Mouse (Mus musculus) hindbrain, embryonic 13.5 days (tissue): ENCODE results near the gene Wfdc21. TPM values are rescaled to one million over a fixed set of nuclear protein-coding genes. Genes with fewer than 3 reads are reported as not detected.

Experiments used
- ATAC-seq: fragments of 200-750 bp; cut with Nextera tagmentation; 2 replicates; pipeline ENCODE4 v1.8.0; 2017; ENCODE audit warnings: moderate TSS enrichment; ENCODE audit not compliant: low FRiP score
- H3K27ac ChIP-seq: fragments of 300-500 bp; sonication (generic); 2 replicates; pipeline ENCODE4 v1.5.1; 2015; ENCODE audit warnings: inconsistent platforms, mild to moderate bottlenecking, moderate library complexity
- H3K27me3 ChIP-seq: fragments of 300-500 bp; sonication (generic); 2 replicates; pipeline ENCODE4 v1.6.1; 2015; ENCODE audit warnings: mild to moderate bottlenecking, inconsistent platforms
- H3K36me3 ChIP-seq: fragments of 300-500 bp; sonication (generic); 2 replicates; pipeline ENCODE4 v1.6.1; 2015; ENCODE audit warnings: mild to moderate bottlenecking, inconsistent platforms
- H3K4me1 ChIP-seq: fragments of 300-500 bp; sonication (generic); replicated peaks from 2 replicates; pipeline ENCODE4 v1.6.1; 2015; ENCODE audit warnings: inconsistent platforms
- H3K4me2 ChIP-seq: fragments of 300-500 bp; sonication (generic); 2 replicates; pipeline ENCODE4 v1.6.1; 2015; ENCODE audit warnings: inconsistent platforms, mild to moderate bottlenecking, moderate library complexity
- H3K4me3 ChIP-seq: fragments of 300-500 bp; sonication (generic); 2 replicates; pipeline ENCODE4 v1.5.1; 2015; ENCODE audit warnings: mild to moderate bottlenecking, inconsistent platforms
- H3K9ac ChIP-seq: fragments of 300-500 bp; sonication (generic); 2 replicates; pipeline ENCODE4 v1.6.1; 2015; ENCODE audit warnings: mild to moderate bottlenecking, inconsistent platforms
- H3K9me3 ChIP-seq: fragments of 300-500 bp; sonication (generic); 2 replicates; pipeline ENCODE4 v1.6.1; 2016; ENCODE audit warnings: inconsistent platforms
- WGBS: fragments of 180-500 bp; shearing (Covaris S2); methylation state at CpG from one replicate; pipeline ENCODE4 v1.1.7; 2015; 5-methylcytosine and 5-hydroxymethylcytosine counted together
- polyA plus RNA-seq: library from polyadenylated mRNA; unstranded; fragments of >200 nt; fragmentation: Nextera tagmentation; extraction: Ambion mirVana; gene quantifications from 2 replicates; pipeline ENCODE4 v1.2.1, GENCODE M21; 2015

Wfdc21 gene
- polyA plus RNA-seq, result 0.53 TPM in 1 of 2 replicates, not detected in the other

DNA sequence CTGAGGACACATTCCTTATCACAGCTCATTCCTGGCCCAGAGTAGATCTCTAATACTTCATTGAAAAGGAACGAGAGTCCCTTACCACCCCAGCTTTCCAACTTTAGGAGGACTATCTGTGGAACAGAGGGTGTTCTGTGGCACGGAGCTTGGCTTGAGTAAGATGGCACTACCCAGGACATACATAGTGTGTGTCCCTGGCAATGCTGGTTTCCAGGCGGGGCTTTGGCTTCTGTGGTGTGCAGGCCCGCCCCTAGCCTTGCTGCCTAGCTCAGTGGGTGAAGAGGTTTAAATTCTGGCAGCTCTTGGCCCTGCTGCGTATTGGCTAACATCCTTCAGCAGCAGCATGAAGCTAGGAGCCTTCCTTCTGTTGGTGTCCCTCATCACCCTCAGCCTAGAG lies at the start of gene Wfdc21:
Gene Wfdc21, plus strand, starts transcription at position 260 of the 400 bp plus-strand sequence.
- H3K9me3 ChIP-seq, result no peaks in the 10 kb centered on the region
- no peak for ATAC-seq
- H3K4me2 ChIP-seq, result no peak within 1 kb of the TSS
- H3K4me3 ChIP-seq, result no peak within 1 kb of the TSS
- H3K36me3 ChIP-seq, result no peaks in the 10 kb centered on the region
- peaks cover 54% of the 10 kb centered on the region for H3K27me3 ChIP-seq
- H3K4me1 ChIP-seq, result no peaks in the 10 kb centered on the region
- no peak within 1 kb of the TSS for H3K27ac ChIP-seq
- H3K9ac ChIP-seq, result no peak within 1 kb of the TSS
- 80% methylated on average over 5 of the region's 5 CpGs for WGBS

GRCm38 (mm10) chr11:83703705-83704104 lies 43.0 kb upstream of the Wfdc21 start, which contains the start of gene Wfdc17:
TSS of gene Wfdc17 (plus strand) at chr11:83703991.
- H3K4me3 ChIP-seq, result no peak within 1 kb of the TSS
- ATAC-seq, result no peak
- no peak within 1 kb of the TSS for H3K9ac ChIP-seq
- 69% methylated on average over 1 of the region's 1 CpGs for WGBS
- no peak within 1 kb of the TSS for H3K4me2 ChIP-seq
- H3K4me1 ChIP-seq, result no peaks in the 10 kb centered on the region
- no peaks in the 10 kb centered on the region for H3K9me3 ChIP-seq
- no peaks in the 10 kb centered on the region for H3K36me3 ChIP-seq
- no peak within 1 kb of the TSS for H3K27ac ChIP-seq
- H3K27me3 ChIP-seq, result no peaks in the 10 kb centered on the region

DNA sequence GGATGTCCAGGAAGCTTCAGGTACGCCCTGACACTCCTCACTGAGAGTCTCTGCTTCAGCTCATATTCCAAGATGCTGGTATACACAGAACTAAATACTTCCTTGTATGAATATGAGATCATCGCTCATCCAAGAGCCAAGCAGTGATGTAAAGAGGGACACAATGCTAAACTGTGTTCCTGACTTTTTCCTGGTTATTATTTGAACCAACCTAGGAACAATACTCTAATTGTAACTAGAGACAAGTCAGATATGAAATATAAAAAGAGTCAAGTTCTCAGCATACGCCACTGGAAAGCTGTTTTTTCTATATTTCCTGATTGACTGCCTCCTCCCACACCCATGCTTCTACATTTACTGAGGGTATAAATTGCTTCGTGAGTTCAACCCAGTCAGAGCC lies 38.0 kb upstream of the Wfdc21 start, which contains the start of gene Wfdc18:
Gene Wfdc18, plus strand, starts transcription at position 301 of the 400 bp plus-strand sequence.
- no peak within 1 kb of the TSS for H3K4me2 ChIP-seq
- H3K4me3 ChIP-seq, result no peak within 1 kb of the TSS
- WGBS, result 76% methylated on average over 4 of the region's 4 CpGs
- H3K9me3 ChIP-seq, result no peaks in the 10 kb centered on the region
- H3K36me3 ChIP-seq, result no peaks in the 10 kb centered on the region
- ATAC-seq, result no peak
- no peaks in the 10 kb centered on the region for H3K27me3 ChIP-seq
- H3K4me1 ChIP-seq, result no peaks in the 10 kb centered on the region
- H3K27ac ChIP-seq, result no peak within 1 kb of the TSS
- H3K9ac ChIP-seq, result no peak within 1 kb of the TSS

DNA sequence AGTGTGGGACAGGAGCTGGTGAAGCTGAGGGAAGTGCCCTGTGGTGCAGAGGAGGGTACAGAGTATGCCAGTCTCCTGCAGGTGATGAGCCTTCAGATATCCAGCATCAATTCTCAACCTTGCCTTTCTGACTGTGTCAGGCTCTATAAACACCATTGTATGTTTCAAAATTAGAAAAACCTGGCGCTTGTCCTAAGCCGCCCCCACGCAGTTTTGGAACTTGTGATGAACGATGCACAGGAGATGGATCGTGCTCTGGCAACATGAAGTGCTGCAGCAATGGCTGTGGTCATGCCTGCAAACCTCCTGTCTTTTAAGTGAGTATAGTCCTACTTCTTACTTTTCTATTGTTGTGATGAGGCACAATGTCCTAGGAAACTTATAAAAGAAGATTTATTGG lies 37.1 kb upstream of the Wfdc21 start:
- Histone ChIP-seq H3K27me3 (no peaks in the 10 kb centered on the region), H3K9me3 (no peaks in the 10 kb centered on the region), H3K4me3 (no peak overlapping the region), H3K4me2 (no peak overlapping the region), H3K9ac (no peak overlapping the region), H3K36me3 (no peaks in the 10 kb centered on the region), H3K27ac (no peak overlapping the region), H3K4me1 (no peaks in the 10 kb centered on the region)
- 91% methylated on average over 5 of the region's 5 CpGs for WGBS
- no peak for ATAC-seq

GRCm38 (mm10) chr11:83712671-83713070 lies 34.1 kb upstream of the Wfdc21 start:
- no peak overlapping the region for H3K9ac ChIP-seq
- H3K4me2 ChIP-seq, result no peak overlapping the region
- H3K4me1 ChIP-seq, result no peaks in the 10 kb centered on the region
- no peaks in the 10 kb centered on the region for H3K36me3 ChIP-seq
- no peak overlapping the region for H3K27ac ChIP-seq
- no peak overlapping the region for H3K4me3 ChIP-seq
- WGBS, result 83% methylated on average over 1 of the region's 1 CpGs
- no peak for ATAC-seq
- no peaks in the 10 kb centered on the region for H3K27me3 ChIP-seq
- H3K9me3 ChIP-seq, result no peaks in the 10 kb centered on the region

DNA sequence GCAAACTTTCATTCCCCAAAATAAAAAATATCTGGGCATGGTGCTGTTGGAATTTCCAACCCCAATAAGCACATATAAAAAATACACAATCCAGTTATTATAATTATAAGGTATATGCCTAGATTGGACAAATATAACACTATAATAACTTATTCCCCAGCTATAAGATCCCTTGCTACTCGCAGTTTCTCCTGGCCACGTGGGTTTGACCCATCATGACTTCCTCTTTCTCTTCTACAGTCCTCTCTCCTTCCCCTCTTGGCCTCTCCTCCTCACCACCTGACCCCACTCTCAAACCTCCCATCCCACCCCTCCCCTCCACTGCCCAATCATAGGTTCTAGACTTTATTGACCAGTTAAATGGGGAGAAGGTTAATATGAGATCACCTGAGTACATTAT lies 32.8 kb upstream of the Wfdc21 start:
- no peak overlapping the region for H3K4me3 ChIP-seq
- ATAC-seq, result no peak
- H3K4me1 ChIP-seq, result no peaks in the 10 kb centered on the region
- H3K36me3 ChIP-seq, result no peaks in the 10 kb centered on the region
- H3K27ac ChIP-seq, result no peak overlapping the region
- H3K9ac ChIP-seq, result no peak overlapping the region
- no peak overlapping the region for H3K4me2 ChIP-seq
- no peaks in the 10 kb centered on the region for H3K27me3 ChIP-seq
- H3K9me3 ChIP-seq, result no peaks in the 10 kb centered on the region
- WGBS, result 81% methylated on average over 2 of the region's 2 CpGs

DNA sequence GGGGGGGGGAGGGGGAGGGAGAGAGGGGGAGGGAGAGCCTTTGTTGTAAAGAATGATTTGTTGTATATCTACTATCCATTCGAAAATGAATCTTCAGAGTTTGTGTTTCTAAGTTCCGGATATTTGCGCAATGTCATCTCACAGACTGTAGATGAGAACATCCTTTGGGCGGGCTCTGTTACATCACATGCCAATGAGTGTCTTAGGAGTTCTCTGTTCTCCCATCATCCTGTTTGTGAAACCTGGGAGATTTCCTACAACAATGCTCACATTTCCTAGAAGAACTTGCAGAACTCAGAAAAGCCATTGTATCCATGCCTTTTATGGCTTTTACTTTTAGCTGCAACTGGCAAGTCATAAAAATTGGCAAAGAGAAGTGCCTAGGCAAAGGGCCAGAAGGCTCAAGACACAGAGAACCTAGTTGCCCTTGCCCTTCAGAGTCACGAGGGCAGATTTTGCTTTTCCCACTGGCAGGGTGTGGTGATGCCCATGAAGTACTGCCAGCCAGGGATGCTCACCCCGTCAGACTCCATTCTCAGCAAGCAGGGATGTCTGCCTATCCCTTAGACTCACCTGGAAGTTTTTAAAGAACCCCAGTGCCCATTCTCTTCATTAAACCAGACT lies 29.6 kb upstream of the Wfdc21 start:
- H3K4me2 ChIP-seq, result no peak overlapping the region
- H3K27me3 ChIP-seq, result no peaks in the 10 kb centered on the region
- no peak overlapping the region for H3K27ac ChIP-seq
- no peaks in the 10 kb centered on the region for H3K36me3 ChIP-seq
- no peak for ATAC-seq
- H3K4me3 ChIP-seq, result no peak overlapping the region
- no peak overlapping the region for H3K9ac ChIP-seq
- WGBS, result 89% methylated on average over 6 of the region's 6 CpGs
- H3K4me1 ChIP-seq, result no peaks in the 10 kb centered on the region
- no peaks in the 10 kb centered on the region for H3K9me3 ChIP-seq

GRCm38 (mm10) chr11:83720766-83721165 lies 26.0 kb upstream of the Wfdc21 start:
- Histone ChIP-seq H3K27ac (no peak overlapping the region), H3K4me2 (no peak overlapping the region), H3K36me3 (no peaks in the 10 kb centered on the region), H3K9me3 (no peaks in the 10 kb centered on the region), H3K9ac (no peak overlapping the region), H3K27me3 (no peaks in the 10 kb centered on the region), H3K4me1 (no peaks in the 10 kb centered on the region), H3K4me3 (no peak overlapping the region)
- no peak for ATAC-seq

- no peak overlapping the region for H3K27ac ChIP-seq
- no peak overlapping the region for H3K4me2 ChIP-seq
- no peak overlapping the region for H3K9ac ChIP-seq
- H3K36me3 ChIP-seq, result no peaks in the 10 kb centered on the region
- no peak for ATAC-seq
- no peaks in the 10 kb centered on the region; the same call in 1 of the 2 replicates for H3K9me3 ChIP-seq
- no peaks in the 10 kb centered on the region for H3K4me1 ChIP-seq
- 74% methylated on average over 3 of the region's 3 CpGs for WGBS
- no peaks in the 10 kb centered on the region for H3K27me3 ChIP-seq
- H3K4me3 ChIP-seq, result no peak overlapping the region
These were observed 17.8 kb upstream of the Wfdc21 start for GRCm38 (mm10) chr11:83728757-83729432.

DNA sequence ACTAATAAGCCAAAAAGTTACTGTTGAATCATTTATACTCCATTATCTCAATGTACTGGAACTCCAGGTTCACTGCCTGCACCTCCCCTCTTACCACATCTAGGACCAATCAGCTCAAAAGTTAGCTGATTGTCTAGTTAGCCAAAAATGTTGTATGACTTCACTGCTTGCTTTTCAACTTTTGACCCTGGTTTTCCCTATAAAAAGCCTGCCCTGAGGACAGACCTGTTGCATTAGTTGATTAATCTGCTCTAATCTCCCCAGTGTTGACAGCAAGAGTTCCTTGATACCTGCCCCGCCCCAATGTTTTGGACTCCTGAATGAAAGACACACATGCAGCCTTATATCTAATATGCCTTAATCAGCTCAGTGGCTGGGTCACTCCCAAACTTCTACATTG lies 15.6 kb upstream of the Wfdc21 start:
- 94% methylated on average over 1 of the region's 1 CpGs for WGBS
- ATAC-seq, result no peak
- Histone ChIP-seq H3K4me1 (no peaks in the 10 kb centered on the region), H3K36me3 (no peaks in the 10 kb centered on the region), H3K4me3 (no peak overlapping the region), H3K9me3 (no peaks in the 10 kb centered on the region; the same call in 1 of the 2 replicates), H3K4me2 (no peak overlapping the region), H3K27ac (no peak overlapping the region), H3K27me3 (no peaks in the 10 kb centered on the region), H3K9ac (no peak overlapping the region)

DNA sequence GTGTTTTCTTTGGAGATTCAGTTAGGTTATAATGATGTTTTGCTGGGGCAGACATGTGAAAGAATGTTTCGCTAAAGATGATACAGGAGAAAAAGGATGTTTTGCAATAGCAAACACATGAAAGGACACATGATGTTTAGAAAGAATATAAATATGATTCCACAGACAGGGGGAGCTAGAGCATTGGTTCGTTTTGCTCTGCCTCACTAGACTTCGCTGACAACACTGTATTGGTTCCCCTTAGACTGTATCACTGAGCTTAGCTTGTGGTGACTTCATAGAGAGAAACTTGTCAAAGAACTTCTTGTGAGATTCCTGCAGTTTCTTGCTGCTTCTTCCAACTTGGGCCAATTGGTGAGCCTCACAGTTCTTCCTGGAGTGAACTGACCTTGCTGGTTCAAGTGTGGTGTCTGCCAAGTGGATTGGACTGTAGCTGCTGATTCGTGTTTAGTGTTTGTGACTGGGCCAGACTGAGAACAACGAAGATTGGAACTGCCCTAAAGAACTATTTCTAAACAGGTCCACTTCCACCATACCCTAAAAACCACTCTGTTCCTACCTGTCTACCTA lies 13.6 kb upstream of the Wfdc21 start:
- H3K4me1 ChIP-seq, result no peaks in the 10 kb centered on the region
- H3K4me3 ChIP-seq, result no peak overlapping the region
- H3K36me3 ChIP-seq, result no peaks in the 10 kb centered on the region
- 82% methylated on average over 5 of the region's 5 CpGs for WGBS
- H3K27me3 ChIP-seq, result no peaks in the 10 kb centered on the region
- H3K9me3 ChIP-seq, result no peaks in the 10 kb centered on the region; the same call in 1 of the 2 replicates
- no peak overlapping the region for H3K4me2 ChIP-seq
- no peak overlapping the region for H3K27ac ChIP-seq
- ATAC-seq, result no peak
- no peak overlapping the region for H3K9ac ChIP-seq

- 92% methylated on average over 1 of the region's 1 CpGs for WGBS
- Histone ChIP-seq H3K4me1 (no peaks in the 10 kb centered on the region), H3K4me3 (no peak overlapping the region), H3K36me3 (no peaks in the 10 kb centered on the region), H3K4me2 (no peak overlapping the region), H3K9ac (no peak overlapping the region), H3K27ac (no peak overlapping the region), H3K27me3 (no peaks in the 10 kb centered on the region), H3K9me3 (no peaks in the 10 kb centered on the region; the same call in 1 of the 2 replicates)
- ATAC-seq, result no peak
These were observed 12.5 kb upstream of the Wfdc21 start for GRCm38 (mm10) chr11:83734215-83734614.
